13 mouse cellular contexts compared by ENCODE assay signal in genomic region chr10:17932131-17932530, GRCm38 (mm10). TPM values are rescaled to one million over a fixed set of nuclear protein-coding genes. Genes with fewer than 3 reads are reported as not detected.
DNase-seq lines count a peak whose midpoint lies in the region; ATAC-seq lines count a peak whose summit lies in the region.
"Had no signal": no experiment of that assay in that cellular context is flagged by ENCODE, and none has a peak within 500 bp of the region (broad histone marks: within the 10 kb centered on the region; RNA-seq: fewer than 3 reads in every experiment).

No protein-coding gene starts in this region.

- H3K27ac ChIP-seq in liver, embryonic 12.5 days = no peak overlapping the region
- no peak overlapping the region for H3K27ac ChIP-seq in hindbrain, embryonic 14.5 days
- H3K27ac ChIP-seq: forebrain, embryonic 10.5 days had no signal

- WGBS in liver, embryonic 12.5 days (ENCODE audit: insufficient replicate concordance) = 59% methylated on average over 3 of the region's 3 CpGs
- 74% methylated on average over 3 of the region's 3 CpGs for WGBS in hindbrain, embryonic 14.5 days

- H3K27me3 ChIP-seq in liver, embryonic 12.5 days (replicated peaks) = no peaks in the 10 kb centered on the region
- no peaks in the 10 kb centered on the region for H3K27me3 ChIP-seq in hindbrain, embryonic 14.5 days (ENCODE audit: control insufficient read depth, insufficient read depth, low read length)
- H3K27me3 ChIP-seq: CH12.LX; lung, embryonic 15.5 days had no signal

- H3K4me3 ChIP-seq in liver, embryonic 12.5 days = no peak overlapping the region
- no peak overlapping the region for H3K4me3 ChIP-seq in hindbrain, embryonic 14.5 days (replicated peaks; ENCODE audit: low read length)
- H3K4me3 ChIP-seq: forebrain, embryonic 10.5 days; lung, embryonic 15.5 days had no signal

- no peak overlapping the region for H3K9ac ChIP-seq in liver, embryonic 12.5 days
- H3K9ac ChIP-seq in hindbrain, embryonic 14.5 days = no peak overlapping the region
- H3K9ac ChIP-seq: lung, embryonic 15.5 days had no signal

- no peaks in the 10 kb centered on the region for H3K9me3 ChIP-seq in liver, embryonic 12.5 days (replicated peaks)
- H3K9me3 ChIP-seq in hindbrain, embryonic 14.5 days (ENCODE audit: control insufficient read depth, low read length) = no peaks in the 10 kb centered on the region
- H3K9me3 ChIP-seq: forebrain, embryonic 10.5 days; lung, embryonic 15.5 days had no signal

- DNase-seq in gastrocnemius, adult 8-10 months (ENCODE audit: low spot score in 2 of 2) = peak; percentile 10 to 12
- no peak for DNase-seq in gastrocnemius, postnatal 25 days
- DNase-seq in NIH3T3 (ENCODE audit: low read depth) = peak; percentile 45
- peak; percentile 42 to 70 for DNase-seq in heart, adult 18-20 months
- DNase-seq in heart, postnatal 4 days = peak; percentile 35
- DNase-seq in Muller cell, postnatal 12 days (ENCODE audit: inconsistent ontology term) = no peak
- DNase-seq in hindbrain, embryonic 14.5 days (ENCODE audit: low spot score) = no peak
- DNase-seq: kidney, adult 11 months; thymus, postnatal 36 days had no signal

- H3K4me2 ChIP-seq in liver, embryonic 12.5 days = no peak overlapping the region
- no peak overlapping the region for H3K4me2 ChIP-seq in hindbrain, embryonic 14.5 days (replicated peaks)
- H3K4me2 ChIP-seq: lung, embryonic 15.5 days had no signal

- H3K36me3 ChIP-seq in liver, embryonic 12.5 days = 0 out of 2 replicates have a peak, but pooled peaks cover 2% of the 10 kb centered on the region
- no peaks in the 10 kb centered on the region for H3K36me3 ChIP-seq in hindbrain, embryonic 14.5 days (replicated peaks; ENCODE audit: control insufficient read depth, insufficient read depth)
- H3K36me3 ChIP-seq: forebrain, embryonic 10.5 days; lung, embryonic 15.5 days had no signal

- H3K4me1 ChIP-seq in liver, embryonic 12.5 days = peaks cover 15% of the 10 kb centered on the region
- peaks cover 9% of the 10 kb centered on the region; the same call in 1 of the 2 replicates for H3K4me1 ChIP-seq in hindbrain, embryonic 14.5 days (replicated peaks; ENCODE audit: control insufficient read depth, insufficient read depth, low read length)
- H3K4me1 ChIP-seq: forebrain, embryonic 10.5 days had no signal

- no peak for ATAC-seq in liver, embryonic 12.5 days
- no peak for ATAC-seq in hindbrain, embryonic 14.5 days (ENCODE audit: low FRiP score)

RNA-seq across cellular contexts. Expression of gene Heca, which starts 15.7 kb away (rescaled TPM):
- 10 to 100 TPM; 17.4 to 22.7 (median 20.4) TPM for total RNA-seq in gastrocnemius, adult 8-10 months (2022)
- total RNA-seq in gastrocnemius, postnatal 25 days (2021) = 10 to 100 TPM; 12.6 to 15.6 TPM
- 10 to 100 TPM; 33.8 to 33.9 TPM for total RNA-seq in heart, adult 18-20 months (2021)
- total RNA-seq in heart, postnatal 4 days (2021) = 10 to 100 TPM; 45.1 to 46.8 TPM
- polyA plus RNA-seq in liver, embryonic 12.5 days (2016; fragmentation: Nextera tagmentation; extraction: Ambion mirVana) = 2.7 and 3.4 TPM in 2 replicates
- polyA plus RNA-seq in hindbrain, embryonic 14.5 days (2014; fragmentation: Nextera tagmentation; extraction: Ambion mirVana) = 6.7 and 8.1 TPM in 2 replicates

Comparison
In these comparisons a context has a peak if more than half of its experiments do, and no peak if none do; other contexts are left out.
1. DNase-seq: peak in gastrocnemius, adult 8-10 months (2 of 2), NIH3T3 (single experiment), heart, adult 18-20 months (2 of 2) and heart, postnatal 4 days (single experiment); none in gastrocnemius, postnatal 25 days (single experiment), Muller cell, postnatal 12 days (single experiment) and hindbrain, embryonic 14.5 days (single experiment).